Mouse (Mus musculus): Measurements from ENCODE around the gene Otx1. TPM values are rescaled to one million over a fixed set of nuclear protein-coding genes. Genes with fewer than 3 reads are reported as not detected.
A peak's percentile ranks its signal among the peaks of the same experiment; 100 is the strongest.

Otx1 gene
- total and polyA plus RNA-seq, 3 experiments = not detected

GRCm38 (mm10) chr11:21985118-21985517 is 17.6 kb downstream of the Otx1 start:
- Histone ChIP-seq H3K4me3 (ENCODE audit: control insufficient read depth in 1 of 2, insufficient read depth in 1 of 2, low read depth in 2 of 2, low read length in 2 of 2) (no peak overlapping the region), H3K27me3 (ENCODE audit: control insufficient read depth in 1 of 2, insufficient read depth in 2 of 2, low read length in 2 of 2) (peaks cover 0 to 13% of the 10 kb centered on the region in 2 experiments; a peak in 2 of 4 replicates), H3K9me3 (replicated peaks; ENCODE audit: insufficient read depth, low read length) (no peaks in the 10 kb centered on the region), H3K79me2 (ENCODE audit: control insufficient read depth, insufficient read depth, low read length, poor library complexity) (no peaks in the 10 kb centered on the region), H3K4me1 (ENCODE audit: control insufficient read depth in 1 of 2, insufficient read depth in 2 of 2, low read length in 2 of 2) (no peaks in the 10 kb centered on the region), H3K27ac (ENCODE audit: control insufficient read depth, low read depth, low read length) (no peak overlapping the region), H3K9ac (ENCODE audit: control insufficient read depth, low read depth, low read length, poor library complexity, severe bottlenecking) (no peak overlapping the region), H3K36me3 (ENCODE audit: control insufficient read depth in 1 of 2, insufficient read depth in 2 of 2, low read length in 2 of 2) (no peaks in the 10 kb centered on the region)
- no peak for DNase-seq (ENCODE audit: low read depth, low spot score)
- no peak for TF ChIP-seq MAFK (IDR thresholded peaks at IDR 0.05; ENCODE audit: borderline replicate concordance, low read depth, low read length)
- no peak for TF ChIP-seq UBTF (IDR thresholded peaks at IDR 0.05; ENCODE audit: borderline replicate concordance, insufficient read depth, low read depth, low read length)
- no peak for TF ChIP-seq HCFC1 (IDR thresholded peaks at IDR 0.05; ENCODE audit: low read depth, low read length)
- TF ChIP-seq ZC3H11A (IDR thresholded peaks at IDR 0.05; ENCODE audit: low read depth, low read length) = no peak
- TF ChIP-seq TAL1 (IDR thresholded peaks at IDR 0.05; ENCODE audit: low read length) = no peak
- TF ChIP-seq GATA1 (IDR thresholded peaks at IDR 0.05; ENCODE audit: low read depth, low read length) = no peak
- no peak for TF ChIP-seq RCOR1 (IDR thresholded peaks at IDR 0.05; ENCODE audit: low read depth, low read length)
- no peak for TF ChIP-seq GABPA (IDR thresholded peaks at IDR 0.05; ENCODE audit: low read depth, low read length)
- TF ChIP-seq E2F4 (IDR thresholded peaks at IDR 0.05; ENCODE audit: borderline replicate concordance, low read depth, low read length) = no peak
- no peak for TF ChIP-seq USF1 (IDR thresholded peaks at IDR 0.05; ENCODE audit: low read depth, low read length)
- TF ChIP-seq ELF1 (IDR thresholded peaks at IDR 0.05; ENCODE audit: low read depth, low read length) = no peak

DNA sequence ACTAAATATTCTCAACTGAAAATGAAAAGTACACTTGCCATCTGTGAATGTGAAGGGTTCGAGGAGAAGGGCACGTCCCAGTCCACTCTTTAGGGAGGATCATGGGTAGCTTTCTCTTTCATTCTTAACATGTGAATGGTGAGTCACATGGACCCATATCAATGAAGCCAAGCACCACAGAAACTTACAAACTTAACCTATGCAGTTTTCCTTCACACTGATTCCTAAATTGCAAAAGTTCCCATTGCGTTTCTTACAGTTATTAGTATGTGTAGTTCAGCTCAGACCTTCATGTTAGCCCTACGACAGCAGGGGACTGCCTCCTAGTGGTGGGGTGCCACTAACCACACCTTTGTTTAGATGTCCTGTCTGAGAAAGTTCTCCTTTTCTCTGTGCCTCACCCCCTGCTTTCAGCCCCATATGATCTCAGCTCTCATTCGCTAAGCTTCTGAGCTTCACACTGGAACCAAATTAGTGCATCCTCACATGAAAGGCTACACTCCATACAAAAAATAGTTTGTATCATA is 28.6 kb downstream of the Otx1 start:
- no peaks in the 10 kb centered on the region for H3K9me3 ChIP-seq (replicated peaks; ENCODE audit: insufficient read depth, low read length)
- H3K4me1 ChIP-seq (ENCODE audit: control insufficient read depth in 1 of 2, insufficient read depth in 2 of 2, low read length in 2 of 2) = no peaks in the 10 kb centered on the region
- H3K27ac ChIP-seq (ENCODE audit: control insufficient read depth, low read depth, low read length) = no peak overlapping the region
- no peak overlapping the region for H3K9ac ChIP-seq (ENCODE audit: control insufficient read depth, low read depth, low read length, poor library complexity, severe bottlenecking)
- no peaks in the 10 kb centered on the region for H3K36me3 ChIP-seq (ENCODE audit: control insufficient read depth in 1 of 2, insufficient read depth in 2 of 2, low read length in 2 of 2)
- peak; percentile 11 for DNase-seq (ENCODE audit: low read depth, low spot score)
- no peak overlapping the region for H3K4me3 ChIP-seq (ENCODE audit: control insufficient read depth in 1 of 2, insufficient read depth in 1 of 2, low read depth in 2 of 2, low read length in 2 of 2)
- H3K27me3 ChIP-seq (ENCODE audit: control insufficient read depth in 1 of 2, insufficient read depth in 2 of 2, low read length in 2 of 2) = no peaks in the 10 kb centered on the region; a peak in 1 of 4 replicates
- no peaks in the 10 kb centered on the region for H3K79me2 ChIP-seq (ENCODE audit: control insufficient read depth, insufficient read depth, low read length, poor library complexity)
- no peak for TF ChIP-seq NELFE (IDR thresholded peaks at IDR 0.05; ENCODE audit: low read depth, low read length)
- TF ChIP-seq TBP (IDR thresholded peaks at IDR 0.05; ENCODE audit: low read depth, low read length) = no peak
- no peak for TF ChIP-seq BHLHE40 (IDR thresholded peaks at IDR 0.05; ENCODE audit: borderline replicate concordance, low read depth, low read length)
- no peak for TF ChIP-seq POLR2AphosphoS2 (IDR thresholded peaks at IDR 0.05; ENCODE audit: low read length)
- TF ChIP-seq USF1 (IDR thresholded peaks at IDR 0.05; ENCODE audit: low read depth, low read length) = no peak
- TF ChIP-seq RAD21 (IDR thresholded peaks at IDR 0.05; ENCODE audit: low read depth, low read length) = peak; percentile 31
- TF ChIP-seq SIN3A (IDR thresholded peaks at IDR 0.05; ENCODE audit: low read length) = no peak
- TF ChIP-seq CTCF (IDR thresholded peaks at IDR 0.05 in 2 of 3, conservative IDR thresholded peaks at IDR 0.05 in 1 of 3; ENCODE audit: control insufficient read depth in 1 of 3, insufficient read depth in 1 of 3, low read depth in 2 of 3, low read length in 3 of 3, poor library complexity in 1 of 3, severe bottlenecking in 1 of 3) = peak in 2 of 3 experiments; percentile 21; a peak in 3 of 6 replicates
- no peak for TF ChIP-seq CHD1 (IDR thresholded peaks at IDR 0.05; ENCODE audit: low read depth, low read length)
- no peak for TF ChIP-seq HCFC1 (IDR thresholded peaks at IDR 0.05; ENCODE audit: low read depth, low read length)
